ENCODE assay signal across 8 mouse cellular contexts in genomic region chr4:125629544-125629943, GRCm38 (mm10).
DNase-seq lines count a peak whose midpoint lies in the region; ATAC-seq and TF ChIP-seq lines count a peak whose summit lies in the region.

No protein-coding gene starts in this region.

- H3K27me3 ChIP-seq in forebrain, postnatal 0 days (ENCODE audit: insufficient read depth, low read length): no peaks in the 10 kb centered on the region
- H3K27me3 ChIP-seq in forebrain, embryonic 13.5 days: peaks cover 8% of the 10 kb centered on the region; the same call in 1 of the 2 replicates
- H3K27me3 ChIP-seq in midbrain, embryonic 15.5 days (replicated peaks): no peaks in the 10 kb centered on the region

- WGBS in forebrain, postnatal 0 days: 23% methylated on average over 4 of the region's 4 CpGs
- 40% methylated on average over 4 of the region's 4 CpGs for WGBS in forebrain, embryonic 13.5 days
- 73% methylated on average over 4 of the region's 4 CpGs for WGBS in midbrain, embryonic 15.5 days

- H3K4me2 ChIP-seq in forebrain, postnatal 0 days (ENCODE audit: low read depth): no peak overlapping the region
- no peak overlapping the region for H3K4me2 ChIP-seq in forebrain, embryonic 13.5 days
- H3K4me2 ChIP-seq in midbrain, embryonic 15.5 days: no peak overlapping the region

- H3K9me3 ChIP-seq in forebrain, postnatal 0 days (ENCODE audit: low read length): no peaks in the 10 kb centered on the region
- peaks cover 11% of the 10 kb centered on the region; the same call in 1 of the 2 replicates for H3K9me3 ChIP-seq in forebrain, embryonic 13.5 days (replicated peaks)
- no peaks in the 10 kb centered on the region for H3K9me3 ChIP-seq in midbrain, embryonic 15.5 days

- DNase-seq in forebrain, postnatal 0 days: peak; percentile 60
- DNase-seq in testis, postnatal 10 days (ENCODE audit: low spot score): peak; percentile 67
- DNase-seq in testis, postnatal 14 days (ENCODE audit: low spot score): no peak
- DNase-seq in layer of hippocampus, adult 9-11 months: peak; percentile 58
- peak; percentile 25 for DNase-seq in right cerebral cortex, postnatal 14 days
- no peak for DNase-seq in thymus, postnatal 36 days

- no peak for TF ChIP-seq CTCF in forebrain, postnatal 0 days (IDR thresholded peaks at IDR 0.05; ENCODE audit: low read depth)

- H3K9ac ChIP-seq in forebrain, postnatal 0 days: no peak overlapping the region
- no peak overlapping the region for H3K9ac ChIP-seq in forebrain, embryonic 13.5 days
- no peak overlapping the region for H3K9ac ChIP-seq in midbrain, embryonic 15.5 days

- H3K36me3 ChIP-seq in forebrain, postnatal 0 days (ENCODE audit: insufficient read depth): peaks cover 5% of the 10 kb centered on the region; the same call in 1 of the 2 replicates
- H3K36me3 ChIP-seq in forebrain, embryonic 13.5 days (ENCODE audit: poor library complexity, severe bottlenecking): peaks cover 10% of the 10 kb centered on the region
- no peaks in the 10 kb centered on the region for H3K36me3 ChIP-seq in midbrain, embryonic 15.5 days (replicated peaks)

- ATAC-seq in forebrain, postnatal 0 days: no peak; the same call in 1 of the 2 replicates
- no peak for ATAC-seq in forebrain, embryonic 13.5 days
- no peak for ATAC-seq in midbrain, embryonic 15.5 days (replicated peaks)

- no peak overlapping the region for H3K4me3 ChIP-seq in forebrain, postnatal 0 days (ENCODE audit: low read depth, low read length)
- H3K4me3 ChIP-seq in forebrain, embryonic 13.5 days: no peak overlapping the region
- H3K4me3 ChIP-seq in midbrain, embryonic 15.5 days: no peak overlapping the region

- no peak overlapping the region for H3K27ac ChIP-seq in forebrain, postnatal 0 days (ENCODE audit: low read depth, low read length)
- no peak overlapping the region for H3K27ac ChIP-seq in forebrain, embryonic 13.5 days
- no peak overlapping the region for H3K27ac ChIP-seq in midbrain, embryonic 15.5 days

- no peaks in the 10 kb centered on the region for H3K4me1 ChIP-seq in forebrain, postnatal 0 days (ENCODE audit: insufficient read depth)
- H3K4me1 ChIP-seq in forebrain, embryonic 13.5 days: peaks cover 17% of the 10 kb centered on the region
- 0 out of 2 replicates have a peak, but pooled peaks cover 2% of the 10 kb centered on the region for H3K4me1 ChIP-seq in midbrain, embryonic 15.5 days

Comparison
In these comparisons a context has a peak if more than half of its experiments do, and no peak if none do; other contexts are left out.
1. DNase-seq: peak in forebrain, postnatal 0 days (single experiment), testis, postnatal 10 days (single experiment), layer of hippocampus, adult 9-11 months (single experiment) and right cerebral cortex, postnatal 14 days (single experiment); none in testis, postnatal 14 days (single experiment) and thymus, postnatal 36 days (0 of 2).